Mouse (Mus musculus): ENCODE results near the gene Dmrt3.

The Dmrt3 gene

DNA sequence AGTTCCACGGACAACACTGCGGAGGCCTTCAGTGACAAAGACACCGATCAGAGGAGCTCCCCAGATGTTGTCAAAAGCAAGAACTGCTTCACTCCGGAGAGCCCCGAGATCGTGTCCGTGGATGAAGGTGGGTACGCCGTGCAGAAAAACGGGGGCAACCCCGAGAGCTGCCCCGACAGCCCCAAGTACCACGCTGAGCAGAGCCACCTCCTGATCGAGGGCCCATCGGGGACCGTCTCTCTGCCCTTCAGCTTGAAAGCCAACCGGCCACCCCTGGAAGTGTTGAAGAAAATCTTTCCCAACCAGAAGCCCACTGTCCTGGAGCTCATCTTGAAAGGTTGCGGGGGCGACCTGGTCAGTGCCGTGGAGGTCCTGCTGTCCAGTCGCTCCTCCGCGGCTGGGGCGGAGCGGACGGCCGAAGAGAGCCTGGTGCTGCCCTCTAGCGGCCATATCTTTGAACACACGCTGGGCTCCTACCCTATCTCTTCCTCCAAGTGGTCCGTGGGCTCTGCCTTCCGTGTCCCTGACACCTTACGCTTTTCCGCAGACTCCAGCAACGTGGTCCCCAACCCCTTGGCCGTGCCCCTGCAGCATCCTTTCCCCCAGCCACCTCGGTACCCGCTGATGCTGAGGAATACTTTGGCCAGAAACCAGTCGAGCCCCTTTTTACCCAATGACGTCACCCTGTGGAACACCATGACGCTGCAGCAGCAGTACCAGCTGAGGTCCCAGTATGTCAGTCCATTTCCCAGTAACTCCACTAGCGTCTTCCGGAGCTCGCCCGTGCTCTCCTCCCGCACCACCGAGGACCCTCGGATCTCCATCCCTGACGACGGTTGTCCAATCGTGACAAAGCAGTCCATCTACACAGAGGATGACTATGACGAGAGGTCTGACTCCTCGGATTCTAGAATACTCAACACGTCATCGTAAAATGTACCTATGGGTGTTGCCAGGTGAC lies 12.5 kb downstream of the Dmrt3 start:
- peak; percentile 38 to 69 for DNase-seq

DNA sequence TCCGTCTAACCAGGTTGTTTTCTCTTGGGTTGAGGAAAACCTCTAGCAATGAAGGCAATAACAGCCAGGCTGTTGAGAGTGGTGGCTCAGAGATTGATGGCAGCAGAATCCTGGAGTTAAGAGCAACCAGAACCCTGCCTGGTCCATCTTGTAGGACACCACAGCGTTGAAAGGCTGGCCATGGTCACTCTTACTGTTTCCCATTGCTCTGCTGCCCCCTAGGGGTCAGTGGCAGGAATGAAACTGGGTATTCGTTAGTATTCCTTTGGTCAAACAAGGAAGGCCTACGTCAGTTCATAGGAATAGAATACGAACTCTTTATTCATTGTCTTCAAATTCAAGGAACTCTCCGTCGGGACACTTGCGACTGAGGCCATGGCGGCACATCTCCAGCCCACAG lies 18.4 kb downstream of the Dmrt3 start:
- peak in 1 of 2 experiments; percentile 58 for DNase-seq

DNA sequence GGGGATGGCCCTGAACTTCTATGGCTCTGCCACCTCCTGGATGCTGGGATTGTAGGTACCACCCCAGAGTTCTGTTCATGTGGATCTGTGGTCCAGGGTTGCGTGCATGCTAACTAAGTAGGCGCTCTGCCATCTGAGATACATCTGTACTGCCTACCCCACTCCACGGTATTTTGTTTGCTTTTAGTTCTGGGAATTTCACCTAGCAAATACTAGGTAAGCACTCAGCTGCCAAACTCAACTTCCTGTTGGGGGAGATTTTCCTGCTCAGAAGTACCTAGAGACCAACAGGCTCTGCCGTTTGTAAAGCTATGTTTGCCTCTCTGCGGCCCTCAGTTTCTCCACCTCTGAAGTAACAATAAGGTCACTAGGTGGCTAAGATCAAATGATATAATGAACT lies 25.0 kb downstream of the Dmrt3 start:
- no peak for DNase-seq

GRCm38 (mm10) chr19:25635622-25636244 lies 25.6 kb downstream of the Dmrt3 start:
- DNase-seq: peak; percentile 41 to 76

DNA sequence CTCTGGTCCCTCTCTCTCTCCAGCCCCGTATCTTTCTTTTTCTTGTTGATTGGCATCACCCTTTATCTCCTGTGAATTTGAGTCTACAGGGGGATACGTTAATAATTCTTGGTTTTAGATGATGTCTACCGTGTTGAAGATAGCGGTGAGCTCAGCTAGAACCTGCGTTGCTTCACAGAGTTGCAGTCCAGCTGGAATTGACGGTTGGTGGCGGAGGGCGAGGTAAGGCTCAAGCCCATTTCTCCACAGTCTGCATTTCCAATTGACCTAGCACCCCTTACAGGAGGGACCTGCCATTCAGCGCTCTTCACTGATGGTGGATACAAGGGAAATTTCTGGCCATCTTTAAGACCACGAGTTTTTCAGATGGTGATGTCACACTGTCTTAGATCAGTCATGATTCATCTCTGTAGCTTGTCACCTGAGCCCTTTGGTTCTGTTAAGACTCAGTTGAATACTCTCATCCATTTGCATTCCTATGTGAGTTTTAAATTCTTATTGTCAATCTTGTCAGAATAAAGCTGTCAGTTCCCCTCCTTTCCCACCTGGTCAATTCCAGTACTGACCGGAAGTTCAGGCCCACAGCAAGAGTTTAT lies 28.8 kb downstream of the Dmrt3 start:
- DNase-seq: no peak

GRCm38 (mm10) chr19:25641786-25642185 lies 31.7 kb downstream of the Dmrt3 start:
- no peak for DNase-seq

DNA sequence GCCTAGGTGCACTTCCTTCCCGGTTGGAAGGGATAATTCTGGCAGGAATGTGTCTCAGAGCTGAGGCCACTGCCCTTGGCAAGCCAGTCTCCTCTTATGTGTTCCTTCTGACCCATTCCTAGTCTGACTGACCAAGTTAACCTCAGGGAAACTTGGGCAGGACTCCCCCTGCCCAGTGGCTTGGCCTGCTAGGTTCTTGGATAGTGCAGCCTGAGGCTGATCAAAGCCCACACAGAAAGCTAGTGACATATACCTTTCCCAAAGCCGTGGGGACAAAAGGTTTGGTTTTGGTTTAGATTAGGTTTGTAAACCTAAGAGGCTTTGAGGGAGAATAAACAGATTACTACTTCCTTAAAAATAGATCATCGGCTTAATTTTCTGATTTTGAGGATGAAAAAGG lies 37.0 kb downstream of the Dmrt3 start:
- DNase-seq: no peak

DNA sequence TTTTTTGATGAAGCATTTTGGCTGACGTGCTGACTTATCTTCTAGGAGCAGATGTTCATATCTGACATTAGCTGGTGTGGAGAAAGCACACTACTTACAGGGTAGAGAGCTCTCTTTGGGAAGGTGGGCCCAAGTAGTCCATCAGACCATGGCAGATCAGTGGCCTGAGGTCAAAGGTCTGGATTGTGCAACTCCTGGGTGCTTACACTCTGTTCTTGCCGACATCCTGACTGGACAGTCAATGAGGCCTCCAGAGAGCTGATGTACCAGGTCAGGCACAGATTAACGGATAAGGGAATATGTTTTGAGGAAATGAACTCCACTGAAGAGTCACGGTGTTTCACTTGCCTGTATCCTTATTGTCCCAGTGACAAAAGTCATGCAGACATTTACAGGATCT lies 38.6 kb downstream of the Dmrt3 start:
- no peak for DNase-seq

DNA sequence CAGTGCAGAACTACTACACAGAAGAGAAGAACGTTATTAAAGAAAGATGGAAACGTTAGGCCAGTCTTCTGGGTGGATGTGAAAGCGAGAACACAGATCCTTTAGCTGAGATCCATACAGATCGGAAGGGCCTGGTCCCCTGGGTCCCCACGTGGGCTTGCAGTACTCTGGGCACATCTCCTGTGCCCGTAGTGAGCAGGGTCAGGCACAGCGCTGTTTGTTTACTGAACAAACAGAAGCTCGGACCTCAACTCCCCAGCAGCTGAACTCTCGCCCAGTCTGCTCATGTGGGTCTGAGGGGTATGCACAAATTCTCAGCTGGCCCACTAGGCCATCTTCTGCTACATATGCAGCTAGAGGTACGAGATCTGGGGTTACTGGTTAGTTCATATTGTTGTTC lies 40.4 kb downstream of the Dmrt3 start:
- DNase-seq: no peak

GRCm38 (mm10) chr19:25652560-25652959 lies 42.5 kb downstream of the Dmrt3 start:
- no peak for DNase-seq

GRCm38 (mm10) chr19:25654034-25654749 lies 44.1 kb downstream of the Dmrt3 start:
- DNase-seq: no peak

DNA sequence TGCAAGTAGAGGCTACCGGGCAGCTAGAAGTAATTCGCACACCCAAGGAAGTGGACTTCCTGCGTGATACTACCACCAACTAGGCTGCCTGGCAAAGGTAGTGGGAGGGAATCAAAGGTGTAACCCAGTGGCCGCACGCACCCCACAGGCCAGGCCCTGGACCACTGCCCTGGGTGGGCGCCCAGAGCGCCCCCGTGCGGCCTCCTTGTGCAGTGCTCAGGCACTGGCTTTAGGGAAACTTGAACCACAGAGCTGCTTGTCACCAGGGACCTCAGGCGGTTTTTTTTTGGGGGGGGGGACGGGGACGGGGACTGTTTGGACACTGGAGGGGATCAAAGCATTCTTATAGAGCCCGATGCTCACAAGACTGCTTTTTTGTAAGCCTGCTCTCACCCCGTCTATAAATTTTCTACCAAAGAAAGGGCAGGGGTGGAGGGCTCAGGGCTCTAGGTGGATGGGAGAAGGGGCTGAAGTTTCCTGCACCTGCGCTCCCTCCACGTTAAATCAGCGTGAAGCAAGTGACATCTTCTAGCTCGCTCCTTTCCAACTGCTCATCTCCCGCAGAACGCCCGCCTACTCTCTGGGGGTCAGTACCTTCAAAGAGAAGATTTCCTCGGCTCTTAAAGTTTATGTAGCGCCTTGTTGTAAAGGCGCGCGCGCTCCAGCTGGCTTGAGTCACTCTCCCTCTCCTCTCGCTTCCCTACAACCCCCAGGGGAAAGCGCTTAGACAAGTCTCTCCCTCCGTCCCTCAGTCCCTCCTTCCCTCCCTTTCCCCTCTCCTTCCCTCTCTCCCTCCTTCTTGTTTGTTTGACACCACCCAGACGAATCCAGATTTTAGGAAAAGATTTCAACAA lies 55.6 kb downstream of the Dmrt3 start:
- DNase-seq: no peak

DNA sequence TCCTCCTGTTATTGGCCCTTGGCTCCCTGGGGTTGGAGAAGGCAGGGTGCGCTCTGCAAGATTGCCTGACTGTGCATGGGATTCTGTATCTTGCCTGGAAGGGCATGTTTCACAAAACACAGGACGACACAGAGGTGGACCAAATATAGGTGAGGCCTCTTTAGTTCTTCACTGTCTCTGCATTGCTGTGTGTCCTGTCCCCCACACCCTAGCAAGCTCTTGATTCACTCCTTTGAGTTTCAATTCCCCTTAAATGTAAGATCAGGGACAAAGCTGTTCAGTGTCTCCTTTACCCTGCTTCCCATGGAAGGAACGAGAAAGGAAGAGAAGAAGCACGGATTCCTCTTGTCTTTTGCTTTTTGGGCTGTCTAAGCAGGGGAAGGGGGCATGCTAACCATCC lies 57.7 kb downstream of the Dmrt3 start:
- DNase-seq: no peak

DNA sequence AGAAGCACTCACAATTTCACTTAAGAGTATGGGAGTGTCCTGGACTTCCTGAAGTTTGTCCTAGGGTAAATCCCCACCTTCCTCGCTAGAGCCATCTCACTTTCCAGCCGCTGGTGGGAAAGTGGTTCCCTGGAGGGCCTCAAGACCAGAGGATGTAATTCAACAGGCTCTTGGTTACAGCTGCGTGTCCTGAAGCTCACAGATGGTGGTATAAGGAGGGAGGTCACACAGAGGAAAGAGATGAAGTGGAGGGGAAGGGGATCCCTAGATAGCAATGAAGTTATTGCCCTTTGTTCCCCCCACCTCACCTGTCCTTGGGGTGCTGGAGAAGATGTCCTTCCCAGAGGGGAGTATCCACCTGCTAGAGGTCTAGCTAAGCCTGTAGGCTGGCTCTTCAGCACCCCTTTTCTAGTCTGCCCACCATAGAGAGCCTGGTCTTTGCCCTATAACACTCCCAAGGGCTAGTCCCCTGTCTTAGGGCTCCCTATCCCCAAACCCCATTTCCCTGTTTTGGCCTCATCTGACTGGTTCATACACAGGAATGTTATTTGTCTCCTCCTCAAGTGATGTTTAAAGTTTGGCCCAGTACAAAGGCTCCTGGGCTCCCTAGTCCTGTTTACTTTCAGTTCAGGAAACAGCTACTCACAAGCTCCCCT lies 59.6 kb downstream of the Dmrt3 start:
- DNase-seq: no peak

GRCm38 (mm10) chr19:25670571-25671285 lies 60.6 kb downstream of the Dmrt3 start:
- no peak for DNase-seq

GRCm38 (mm10) chr19:25671681-25672080 lies 61.6 kb downstream of the Dmrt3 start:
- DNase-seq: no peak

GRCm38 (mm10) chr19:25672101-25672950 lies 62.2 kb downstream of the Dmrt3 start, which contains the start of gene Dmrt2:
Dmrt2 (plus strand) TSS chr19:25672411.
- DNase-seq: peak; percentile 14 to 18
